Mouse (Mus musculus): ENCODE data around the gene Kcnj14. TPM values are rescaled to one million over a fixed set of nuclear protein-coding genes. Genes with fewer than 3 reads are reported as not detected.

The Kcnj14 gene
- total RNA-seq, 2 experiments from 2014 or later: 0.36 to 0.45 TPM

DNA sequence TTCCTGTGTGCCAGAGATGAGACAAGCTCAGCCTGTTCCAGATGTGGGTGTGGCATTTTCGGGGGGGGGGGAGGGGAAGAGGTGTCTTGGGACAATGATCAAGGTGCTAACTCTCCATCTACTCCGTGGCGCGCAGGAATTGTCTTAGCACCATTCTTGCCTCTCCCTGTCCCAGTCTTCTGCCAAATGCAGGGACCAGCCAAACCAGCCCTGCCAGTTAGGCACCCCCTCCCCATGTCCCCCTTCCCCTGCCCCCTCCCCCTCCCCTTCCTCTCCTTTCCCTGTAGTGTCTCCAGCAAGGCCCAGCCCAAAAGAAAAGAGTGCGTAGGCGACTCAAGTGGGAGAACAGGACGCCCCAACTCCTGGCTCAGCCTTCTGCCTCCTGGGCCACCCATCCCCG is 57.8 kb downstream of the Kcnj14 start:
- DNase-seq: no peak

Other genes starting within 250 kb of the Kcnj14 start
- not detected for gene Fgf21, start 209.3 kb downstream of the Kcnj14 start, total RNA-seq (2021)
- gene Fut1, start 207.5 kb downstream of the Kcnj14 start, total RNA-seq (2021): not detected
- under 1 TPM in 1 of 2 experiments, not detected in 1; 0.38 TPM for gene Izumo1, start 203.0 kb downstream of the Kcnj14 start, total RNA-seq (2021)
- 10 to 100 TPM; 17.2 to 19.7 TPM for gene Rasip1, start 197.3 kb downstream of the Kcnj14 start, total RNA-seq (2021)
- gene Mamstr, start 184.8 kb downstream of the Kcnj14 start, total RNA-seq (2021): 100 to 1,000 TPM; 105 to 131 TPM
- under 1 TPM in 1 of 2 experiments, not detected in 1; 0.11 TPM for gene Fut2, start 158.4 kb downstream of the Kcnj14 start, total RNA-seq (2021)
- gene Ntn5, start 140.8 kb downstream of the Kcnj14 start, total RNA-seq (2021): under 1 TPM; 0.75 to 0.77 TPM
- gene Sec1, start 130.4 kb downstream of the Kcnj14 start, total RNA-seq (2021): under 1 TPM in 1 of 2 experiments, not detected in 1; 0.21 TPM
- 1 to 10 TPM; 3.4 to 3.9 TPM for gene Car11, start 124.9 kb downstream of the Kcnj14 start, total RNA-seq (2021)
- 10 to 100 TPM; 35.9 to 37.9 TPM for gene Dbp, start 119.7 kb downstream of the Kcnj14 start, total RNA-seq (2021)
- gene Rpl18, start 109.3 kb downstream of the Kcnj14 start, total RNA-seq (2021): 100 to 1,000 TPM; 793 to 822 TPM
- 10 to 100 TPM; 11.8 to 13.8 TPM for gene Sphk2, start 106.8 kb downstream of the Kcnj14 start, total RNA-seq (2021)
- under 1 TPM; 0.12 to 0.45 TPM for gene Fam83e, start 103.6 kb downstream of the Kcnj14 start, total RNA-seq (2021)
- gene Spaca4, start 99.0 kb downstream of the Kcnj14 start, total RNA-seq (2021): not detected
- gene Lmtk3, start 41.0 kb downstream of the Kcnj14 start, total RNA-seq (2021): under 1 TPM; 0.52 to 0.80 TPM
- not detected for gene Sult2b1, start 40.1 kb downstream of the Kcnj14 start, total RNA-seq (2021)
- gene Cyth2, start 10.2 kb downstream of the Kcnj14 start, total RNA-seq (2021): 10 to 100 TPM; 45.3 to 45.4 TPM
- 10 to 100 TPM; 14.8 to 15.4 TPM for gene Grwd1, start 6.2 kb upstream of the Kcnj14 start, total RNA-seq (2021)
- 10 to 100 TPM; 73.5 to 74.7 TPM for gene Kdelr1, start 48.0 kb upstream of the Kcnj14 start, total RNA-seq (2021)
- 1 to 10 TPM in 1 of 2 experiments, under 1 TPM in 1; 0.80 to 1.2 TPM for gene Grin2d, start 53.6 kb upstream of the Kcnj14 start, total RNA-seq (2021)
- gene Syngr4, start 71.9 kb upstream of the Kcnj14 start, total RNA-seq (2021): under 1 TPM in 1 of 2 experiments, not detected in 1; 0.35 TPM
- 10 to 100 TPM; 42.3 to 47.7 TPM for gene Tmem143, start 72.2 kb upstream of the Kcnj14 start, total RNA-seq (2021)
- gene Emp3, start 96.6 kb upstream of the Kcnj14 start, total RNA-seq (2021): 10 to 100 TPM; 34.8 to 55.7 TPM
- gene Ccdc114, start 99.3 kb upstream of the Kcnj14 start, total RNA-seq (2021): 1 to 10 TPM; 1.1 to 1.6 TPM
- gene Abcc6, start 205.5 kb upstream of the Kcnj14 start, total RNA-seq (2021): under 1 TPM; 0.11 to 0.12 TPM
- 10 to 100 TPM; 42.1 to 47.5 TPM for gene Nomo1, start 208.9 kb upstream of the Kcnj14 start, total RNA-seq (2021)

Data from gastrocnemius, postnatal 10 days (tissue).